Mouse (Mus musculus): ENCODE measurements around the gene Adgrg2. TPM values are rescaled to one million over a fixed set of nuclear protein-coding genes. Genes with fewer than 3 reads are reported as not detected.

Adgrg2 gene
- total and polyA plus RNA-seq, 3 experiments: 0.80 to 1.2 (median 0.93) TPM

GRCm38 (mm10) chrX:160412930-160413453, 22.5 kb downstream of the Adgrg2 start:
- Histone ChIP-seq H3K4me3 (no peak overlapping the region), H3K79me2 (replicated peaks; ENCODE audit: control insufficient read depth, insufficient read depth, low read length) (no peaks in the 10 kb centered on the region), H3K4me1 (ENCODE audit: control insufficient read depth, insufficient read depth, low read length) (no peaks in the 10 kb centered on the region), H3K27me3 (ENCODE audit: control insufficient read depth, insufficient read depth, low read length) (no peaks in the 10 kb centered on the region), H3K27ac (no peak overlapping the region), H3K9ac (ENCODE audit: low read depth, low read length) (no peak overlapping the region), H3K36me3 (ENCODE audit: control insufficient read depth, insufficient read depth, low read length) (no peaks in the 10 kb centered on the region)
- intact Hi-C loops (cut with DNase I): no loop called here
- no peak for TF ChIP-seq CTCF (IDR thresholded peaks at IDR 0.05)
- no peak for TF ChIP-seq EP300 (IDR thresholded peaks at IDR 0.05; ENCODE audit: insufficient read depth, low read depth, low read length)
- TF ChIP-seq POLR2A (IDR thresholded peaks at IDR 0.05; ENCODE audit: insufficient read depth, low read depth, low read length): no peak
- 81% methylated on average over 4 of the region's 4 CpGs for WGBS
- DNase-seq: no peak

GRCm38 (mm10) chrX:160413881-160414395, 23.4 kb downstream of the Adgrg2 start:
- intact Hi-C loops (cut with DNase I): no loop called here
- Histone ChIP-seq H3K4me1 (ENCODE audit: control insufficient read depth, insufficient read depth, low read length) (no peaks in the 10 kb centered on the region), H3K36me3 (ENCODE audit: control insufficient read depth, insufficient read depth, low read length) (no peaks in the 10 kb centered on the region), H3K27ac (no peak overlapping the region), H3K4me3 (no peak overlapping the region), H3K9ac (ENCODE audit: low read depth, low read length) (no peak overlapping the region), H3K27me3 (ENCODE audit: control insufficient read depth, insufficient read depth, low read length) (no peaks in the 10 kb centered on the region), H3K79me2 (replicated peaks; ENCODE audit: control insufficient read depth, insufficient read depth, low read length) (no peaks in the 10 kb centered on the region)
- 81% methylated on average over 7 of the region's 7 CpGs for WGBS
- TF ChIP-seq CTCF (IDR thresholded peaks at IDR 0.05) (no peak), POLR2A (IDR thresholded peaks at IDR 0.05; ENCODE audit: insufficient read depth, low read depth, low read length) (no peak), EP300 (IDR thresholded peaks at IDR 0.05; ENCODE audit: insufficient read depth, low read depth, low read length) (no peak)
- DNase-seq: no peak

GRCm38 (mm10) chrX:160418397-160418796, 27.9 kb downstream of the Adgrg2 start:
- H3K27me3 ChIP-seq (ENCODE audit: control insufficient read depth, insufficient read depth, low read length): no peaks in the 10 kb centered on the region
- H3K79me2 ChIP-seq (replicated peaks; ENCODE audit: control insufficient read depth, insufficient read depth, low read length): no peaks in the 10 kb centered on the region
- no peaks in the 10 kb centered on the region for H3K4me1 ChIP-seq (ENCODE audit: control insufficient read depth, insufficient read depth, low read length)
- WGBS: 43% methylated on average over 7 of the region's 7 CpGs
- H3K4me3 ChIP-seq: no peak overlapping the region
- no peak overlapping the region for H3K9ac ChIP-seq (ENCODE audit: low read depth, low read length)
- peak in 1 of 2 experiments; percentile 46 for DNase-seq
- intact Hi-C loops (cut with DNase I): no loop called here
- no peak overlapping the region for H3K27ac ChIP-seq
- no peak for TF ChIP-seq CTCF (IDR thresholded peaks at IDR 0.05)
- TF ChIP-seq POLR2A (IDR thresholded peaks at IDR 0.05; ENCODE audit: insufficient read depth, low read depth, low read length): no peak
- no peak for TF ChIP-seq EP300 (IDR thresholded peaks at IDR 0.05; ENCODE audit: insufficient read depth, low read depth, low read length)
- H3K36me3 ChIP-seq (ENCODE audit: control insufficient read depth, insufficient read depth, low read length): no peaks in the 10 kb centered on the region

- 75% methylated on average over 1 of the region's 1 CpGs for WGBS
- DNase-seq: peak in 1 of 2 experiments; percentile 3
- no peak for TF ChIP-seq CTCF (IDR thresholded peaks at IDR 0.05)
Observed at GRCm38 (mm10) chrX:160423737-160424136, 33.2 kb downstream of the Adgrg2 start.

GRCm38 (mm10) chrX:160426486-160426885, 36.0 kb downstream of the Adgrg2 start:
- intact Hi-C loops (cut with DNase I): no loop called here
- no peak overlapping the region for H3K27ac ChIP-seq
- TF ChIP-seq POLR2A (IDR thresholded peaks at IDR 0.05; ENCODE audit: insufficient read depth, low read depth, low read length) (no peak), EP300 (IDR thresholded peaks at IDR 0.05; ENCODE audit: insufficient read depth, low read depth, low read length) (no peak), CTCF (IDR thresholded peaks at IDR 0.05) (no peak)
- no peaks in the 10 kb centered on the region for H3K27me3 ChIP-seq (ENCODE audit: control insufficient read depth, insufficient read depth, low read length)
- H3K4me1 ChIP-seq (ENCODE audit: control insufficient read depth, insufficient read depth, low read length): no peaks in the 10 kb centered on the region
- H3K36me3 ChIP-seq (ENCODE audit: control insufficient read depth, insufficient read depth, low read length): no peaks in the 10 kb centered on the region
- 46% methylated on average over 1 of the region's 1 CpGs for WGBS
- H3K79me2 ChIP-seq (replicated peaks; ENCODE audit: control insufficient read depth, insufficient read depth, low read length): no peaks in the 10 kb centered on the region
- H3K9ac ChIP-seq (ENCODE audit: low read depth, low read length): no peak overlapping the region
- H3K4me3 ChIP-seq: no peak overlapping the region
- no peak for DNase-seq

More at GRCm38 (mm10) chrX:160423737-160424136, 33.2 kb downstream of the Adgrg2 start:
- Histone ChIP-seq H3K79me2 (replicated peaks; ENCODE audit: control insufficient read depth, insufficient read depth, low read length) (no peaks in the 10 kb centered on the region), H3K36me3 (ENCODE audit: control insufficient read depth, insufficient read depth, low read length) (no peaks in the 10 kb centered on the region), H3K27ac (no peak overlapping the region), H3K9ac (ENCODE audit: low read depth, low read length) (no peak overlapping the region), H3K4me3 (no peak overlapping the region), H3K27me3 (ENCODE audit: control insufficient read depth, insufficient read depth, low read length) (no peaks in the 10 kb centered on the region), H3K4me1 (ENCODE audit: control insufficient read depth, insufficient read depth, low read length) (no peaks in the 10 kb centered on the region)
- intact Hi-C loops (cut with DNase I): no loop called here

GRCm38 (mm10) chrX:160426930-160427329, 36.4 kb downstream of the Adgrg2 start:
- intact Hi-C loops (cut with DNase I): no loop called here
- no peaks in the 10 kb centered on the region for H3K36me3 ChIP-seq (ENCODE audit: control insufficient read depth, insufficient read depth, low read length)
- no peak overlapping the region for H3K4me3 ChIP-seq
- no peak overlapping the region for H3K27ac ChIP-seq
- no peak overlapping the region for H3K9ac ChIP-seq (ENCODE audit: low read depth, low read length)
- no peaks in the 10 kb centered on the region for H3K4me1 ChIP-seq (ENCODE audit: control insufficient read depth, insufficient read depth, low read length)
- H3K79me2 ChIP-seq (replicated peaks; ENCODE audit: control insufficient read depth, insufficient read depth, low read length): no peaks in the 10 kb centered on the region
- 59% methylated on average over 1 of the region's 1 CpGs for WGBS
- TF ChIP-seq POLR2A (IDR thresholded peaks at IDR 0.05; ENCODE audit: insufficient read depth, low read depth, low read length) (no peak), EP300 (IDR thresholded peaks at IDR 0.05; ENCODE audit: insufficient read depth, low read depth, low read length) (no peak), CTCF (IDR thresholded peaks at IDR 0.05) (no peak)
- DNase-seq: no peak
- H3K27me3 ChIP-seq (ENCODE audit: control insufficient read depth, insufficient read depth, low read length): no peaks in the 10 kb centered on the region
